Mouse (Mus musculus) testis, adult 2 months (tissue): ENCODE measurements around the gene Gnai2.

Experiments
- CTCF ChIP-seq: fragments of 200-500 bp; IDR thresholded peaks from 2 replicates; pipeline ENCODE4 v1.5.1; 2012; ENCODE audit warnings: low read depth, mild to moderate bottlenecking, inconsistent platforms, low read length, moderate library complexity; ENCODE audit not compliant: control insufficient read depth, insufficient read depth, insufficient replicate concordance
- POLR2A ChIP-seq: fragments of 200-500 bp; IDR thresholded peaks from 2 replicates; pipeline ENCODE4 v1.6.1; 2012; ENCODE audit warnings: low read depth, mild to moderate bottlenecking, inconsistent platforms, low read length, moderate library complexity; ENCODE audit not compliant: control insufficient read depth

DNA sequence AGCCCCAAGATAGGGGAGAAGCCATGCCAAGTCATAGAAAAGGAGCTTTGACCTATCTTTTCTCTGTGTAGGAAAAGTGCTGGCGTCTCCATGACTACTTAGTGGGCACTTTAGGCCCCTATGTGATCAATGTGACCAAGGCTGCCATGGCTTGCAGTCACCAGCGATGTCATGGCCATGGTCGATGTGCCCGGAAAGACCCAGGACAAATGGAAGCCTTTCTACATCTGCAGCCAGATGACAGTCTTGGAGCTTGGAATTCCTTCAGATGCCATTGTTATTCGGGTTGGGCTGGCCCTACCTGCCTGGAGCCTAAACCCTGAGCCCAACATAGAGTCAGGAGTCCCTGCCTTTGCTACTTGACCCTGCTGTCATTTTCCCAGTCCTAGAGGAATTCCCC lies 48.7 kb downstream of the Gnai2 start:
- no peak for TF ChIP-seq POLR2A
- no peak for TF ChIP-seq CTCF
